Mouse (Mus musculus): ENCODE measurements at regions not wholly inside any gene's neighbourhood (a gene's known extent, or its start where the extent isn't known, plus 50 kb on each side); places are given as distances from the start of the nearest gene placed in this dataset.

GRCm38 (mm10) chr3:83416536-83416935 is 288.8 kb downstream of the Dchs2 start:
- no peak overlapping the region for H3K4me3 ChIP-seq
- H3K4me1 ChIP-seq, result no peaks in the 10 kb centered on the region
- ATAC-seq (ENCODE audit: low FRiP score, low read depth), result no peak
- H3K27ac ChIP-seq, result no peak overlapping the region
- H3K36me3 ChIP-seq, result no peaks in the 10 kb centered on the region
- no peak overlapping the region for H3K9ac ChIP-seq
- H3K4me2 ChIP-seq (replicated peaks), result no peak overlapping the region
- H3K27me3 ChIP-seq (replicated peaks), result no peaks in the 10 kb centered on the region
- no peaks in the 10 kb centered on the region for H3K9me3 ChIP-seq

- no peaks in the 10 kb centered on the region for H3K9me3 ChIP-seq
- H3K4me3 ChIP-seq, result no peak overlapping the region
- H3K36me3 ChIP-seq, result no peaks in the 10 kb centered on the region
- H3K4me2 ChIP-seq (replicated peaks), result no peak overlapping the region
- no peaks in the 10 kb centered on the region for H3K4me1 ChIP-seq
- no peak overlapping the region for H3K27ac ChIP-seq
- no peak overlapping the region for H3K9ac ChIP-seq
- H3K27me3 ChIP-seq (replicated peaks), result no peaks in the 10 kb centered on the region
- WGBS, result 76% methylated on average over 7 of the region's 7 CpGs
- no peak for ATAC-seq (ENCODE audit: low FRiP score, low read depth)
These were observed 296.5 kb downstream of the Dchs2 start for GRCm38 (mm10) chr3:83424267-83424666.

GRCm38 (mm10) chr3:83429376-83429775 is 301.6 kb downstream of the Dchs2 start:
- Histone ChIP-seq H3K27ac (no peak overlapping the region), H3K9ac (no peak overlapping the region), H3K27me3 (replicated peaks) (no peaks in the 10 kb centered on the region), H3K36me3 (no peaks in the 10 kb centered on the region), H3K4me2 (replicated peaks) (no peak overlapping the region), H3K4me3 (no peak overlapping the region), H3K9me3 (no peaks in the 10 kb centered on the region), H3K4me1 (no peaks in the 10 kb centered on the region)
- WGBS, result 92% methylated on average over 3 of the region's 3 CpGs
- no peak for ATAC-seq (ENCODE audit: low FRiP score, low read depth)

- Histone ChIP-seq H3K36me3 (no peaks in the 10 kb centered on the region), H3K9me3 (no peaks in the 10 kb centered on the region), H3K4me2 (replicated peaks) (no peak overlapping the region), H3K9ac (no peak overlapping the region), H3K4me1 (no peaks in the 10 kb centered on the region), H3K27me3 (replicated peaks) (no peaks in the 10 kb centered on the region), H3K4me3 (no peak overlapping the region), H3K27ac (no peak overlapping the region)
- WGBS, result 88% methylated on average over 7 of the region's 7 CpGs
- no peak for ATAC-seq (ENCODE audit: low FRiP score, low read depth)
These were observed 318.5 kb downstream of the Dchs2 start for GRCm38 (mm10) chr3:83446154-83446667.

- 82% methylated on average over 2 of the region's 2 CpGs for WGBS
- no peak for ATAC-seq (ENCODE audit: low FRiP score, low read depth)
- Histone ChIP-seq H3K27me3 (replicated peaks) (no peaks in the 10 kb centered on the region), H3K4me3 (no peak overlapping the region), H3K36me3 (no peaks in the 10 kb centered on the region), H3K4me2 (replicated peaks) (no peak overlapping the region), H3K9me3 (no peaks in the 10 kb centered on the region), H3K27ac (no peak overlapping the region), H3K9ac (no peak overlapping the region), H3K4me1 (no peaks in the 10 kb centered on the region)
These were observed 315.5 kb upstream of the Sfrp2 start for GRCm38 (mm10) chr3:83450662-83451061.

GRCm38 (mm10) chr3:83451317-83451716 is 314.8 kb upstream of the Sfrp2 start:
- H3K27ac ChIP-seq, result no peak overlapping the region

GRCm38 (mm10) chr3:83453462-83453861 is 312.7 kb upstream of the Sfrp2 start:
- Histone ChIP-seq H3K9me3 (no peaks in the 10 kb centered on the region), H3K4me1 (no peaks in the 10 kb centered on the region), H3K4me3 (no peak overlapping the region), H3K36me3 (no peaks in the 10 kb centered on the region), H3K27me3 (replicated peaks) (no peaks in the 10 kb centered on the region), H3K27ac (no peak overlapping the region), H3K9ac (no peak overlapping the region), H3K4me2 (replicated peaks) (no peak overlapping the region)
- 73% methylated on average over 2 of the region's 2 CpGs for WGBS
- no peak for ATAC-seq (ENCODE audit: low FRiP score, low read depth)

More at GRCm38 (mm10) chr3:83451317-83451716, 314.8 kb upstream of the Sfrp2 start:
- Histone ChIP-seq H3K4me2 (replicated peaks) (no peak overlapping the region), H3K36me3 (no peaks in the 10 kb centered on the region), H3K9ac (no peak overlapping the region), H3K4me3 (no peak overlapping the region), H3K9me3 (no peaks in the 10 kb centered on the region), H3K4me1 (no peaks in the 10 kb centered on the region), H3K27me3 (replicated peaks) (no peaks in the 10 kb centered on the region)
- ATAC-seq (ENCODE audit: low FRiP score, low read depth), result no peak
- WGBS, result 91% methylated on average over 3 of the region's 3 CpGs

- H3K36me3 ChIP-seq, result no peaks in the 10 kb centered on the region
- no peaks in the 10 kb centered on the region for H3K4me1 ChIP-seq
- H3K4me3 ChIP-seq, result no peak overlapping the region
- no peak for ATAC-seq (ENCODE audit: low FRiP score, low read depth)
- no peak overlapping the region for H3K27ac ChIP-seq
- no peaks in the 10 kb centered on the region for H3K27me3 ChIP-seq (replicated peaks)
- WGBS, result 80% methylated on average over 1 of the region's 1 CpGs
- H3K4me2 ChIP-seq (replicated peaks), result no peak overlapping the region
- H3K9ac ChIP-seq, result no peak overlapping the region
- no peaks in the 10 kb centered on the region for H3K9me3 ChIP-seq
These were observed 307.7 kb upstream of the Sfrp2 start for GRCm38 (mm10) chr3:83458450-83458849.

- H3K4me3 ChIP-seq, result no peak overlapping the region
- no peak overlapping the region for H3K9ac ChIP-seq
- no peaks in the 10 kb centered on the region for H3K4me1 ChIP-seq
- no peak for ATAC-seq (ENCODE audit: low FRiP score, low read depth)
- no peaks in the 10 kb centered on the region for H3K9me3 ChIP-seq
- no peak overlapping the region for H3K27ac ChIP-seq
- H3K4me2 ChIP-seq (replicated peaks), result no peak overlapping the region
- WGBS, result 92% methylated on average over 3 of the region's 3 CpGs
- H3K36me3 ChIP-seq, result no peaks in the 10 kb centered on the region
- H3K27me3 ChIP-seq (replicated peaks), result no peaks in the 10 kb centered on the region
These were observed 286.9 kb upstream of the Sfrp2 start for GRCm38 (mm10) chr3:83479251-83479650.

- WGBS, result 82% methylated on average over 1 of the region's 1 CpGs
- no peak for ATAC-seq (ENCODE audit: low FRiP score, low read depth)
- Histone ChIP-seq H3K27me3 (replicated peaks) (no peaks in the 10 kb centered on the region), H3K4me2 (replicated peaks) (no peak overlapping the region), H3K27ac (no peak overlapping the region), H3K9ac (no peak overlapping the region), H3K9me3 (no peaks in the 10 kb centered on the region), H3K4me3 (no peak overlapping the region), H3K4me1 (no peaks in the 10 kb centered on the region), H3K36me3 (no peaks in the 10 kb centered on the region)
These were observed 285.9 kb upstream of the Sfrp2 start for GRCm38 (mm10) chr3:83480176-83480575.

GRCm38 (mm10) chr3:83486192-83486716 is 279.9 kb upstream of the Sfrp2 start:
- no peaks in the 10 kb centered on the region for H3K36me3 ChIP-seq
- H3K4me3 ChIP-seq, result no peak overlapping the region
- WGBS, result 81% methylated on average over 7 of the region's 7 CpGs
- H3K4me1 ChIP-seq, result no peaks in the 10 kb centered on the region
- no peaks in the 10 kb centered on the region for H3K9me3 ChIP-seq
- H3K27me3 ChIP-seq (replicated peaks), result no peaks in the 10 kb centered on the region
- ATAC-seq (ENCODE audit: low FRiP score, low read depth), result no peak
- no peak overlapping the region for H3K27ac ChIP-seq
- no peak overlapping the region for H3K9ac ChIP-seq
- H3K4me2 ChIP-seq (replicated peaks), result no peak overlapping the region

GRCm38 (mm10) chr3:83495584-83495983 is 270.5 kb upstream of the Sfrp2 start:
- ATAC-seq (ENCODE audit: low FRiP score, low read depth), result no peak
- peaks cover 4% of the 10 kb centered on the region; the same call in 1 of the 2 replicates for H3K4me1 ChIP-seq
- 29% methylated on average over 1 of the region's 1 CpGs for WGBS

GRCm38 (mm10) chr3:83503901-83504300 is 262.2 kb upstream of the Sfrp2 start:
- no peak for ATAC-seq (ENCODE audit: low FRiP score, low read depth)
- H3K36me3 ChIP-seq, result no peaks in the 10 kb centered on the region
- no peaks in the 10 kb centered on the region for H3K27me3 ChIP-seq (replicated peaks)
- H3K4me1 ChIP-seq, result no peaks in the 10 kb centered on the region
- 24% methylated on average over 7 of the region's 7 CpGs for whole genome bisulfite sequencing
- H3K9me3 ChIP-seq, result no peaks in the 10 kb centered on the region
- H3K9ac ChIP-seq, result no peak overlapping the region
- H3K4me3 ChIP-seq, result no peak overlapping the region
- no peak overlapping the region for H3K4me2 ChIP-seq (replicated peaks)
- H3K27ac ChIP-seq, result no peak overlapping the region

More at GRCm38 (mm10) chr3:83495584-83495983, 270.5 kb upstream of the Sfrp2 start:
- H3K9ac ChIP-seq, result no peak overlapping the region
- H3K27me3 ChIP-seq (replicated peaks), result no peaks in the 10 kb centered on the region
- H3K4me2 ChIP-seq (replicated peaks), result no peak overlapping the region
- H3K9me3 ChIP-seq, result no peaks in the 10 kb centered on the region
- no peak overlapping the region for H3K27ac ChIP-seq
- no peaks in the 10 kb centered on the region for H3K36me3 ChIP-seq
- H3K4me3 ChIP-seq, result no peak overlapping the region
